Mouse (Mus musculus) cerebellum, postnatal 36 days (tissue): ENCODE results near the gene Olfr681.
"Not testable (repeated sequence)": the region's sequence is repeated elsewhere in the genome, so short reads cannot be mapped to it uniquely, and the experiment has no call there.

Experiments used
- DNase-seq, 2 experiments: peaks; one replicate each; pipeline ENCODE4 v3.0.0; 2021 to 2022; ENCODE audit warnings: mixed read lengths in 2 of 2

Gene Olfr681

DNA sequence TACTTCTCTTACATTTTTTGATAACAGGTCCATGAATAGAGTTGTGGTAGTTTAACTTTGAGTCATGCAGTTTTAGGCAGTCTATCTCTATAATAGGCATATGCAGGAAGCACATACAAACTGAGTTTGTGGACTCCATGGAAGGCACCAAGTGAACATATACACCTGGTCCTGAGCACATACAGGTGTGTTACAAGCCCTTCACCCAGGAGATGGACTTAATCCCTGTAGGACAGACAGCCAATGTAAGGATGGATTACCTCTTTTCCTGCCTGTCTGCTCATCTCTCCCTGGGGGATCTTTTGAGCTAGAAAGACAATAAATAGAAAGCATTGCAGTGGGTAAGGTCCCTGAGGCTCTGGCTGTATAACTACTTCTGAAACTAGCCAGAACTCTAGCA, at the start of gene Olfr681:
Gene Olfr681 (plus strand): TSS at position 301 of the 400 bp plus-strand sequence.
- no peak for DNase-seq

DNA sequence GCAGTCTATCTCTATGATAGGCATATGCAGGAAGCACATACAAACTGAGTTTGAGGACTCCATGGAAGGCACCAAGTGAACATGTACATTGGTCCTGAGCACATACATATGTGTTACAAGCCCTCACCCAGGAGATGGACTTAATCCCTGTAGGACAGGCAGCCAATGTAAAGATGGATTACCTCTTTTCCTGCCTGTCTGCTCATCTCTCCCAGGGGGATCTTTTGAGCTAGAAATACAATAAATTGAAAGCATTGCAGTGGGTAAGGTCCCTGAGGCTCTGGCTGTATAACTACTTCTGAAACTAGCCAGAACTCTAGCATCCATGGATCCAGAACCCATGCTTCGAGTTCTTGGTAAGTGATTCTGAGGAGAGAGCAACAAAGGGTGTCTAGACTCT, 35.7 kb upstream of the Olfr681 start, which contains the start of gene Olfr679:
Gene Olfr679 (plus strand): TSS at position 301 of the 400 bp plus-strand sequence.
- DNase-seq = no peak

DNA sequence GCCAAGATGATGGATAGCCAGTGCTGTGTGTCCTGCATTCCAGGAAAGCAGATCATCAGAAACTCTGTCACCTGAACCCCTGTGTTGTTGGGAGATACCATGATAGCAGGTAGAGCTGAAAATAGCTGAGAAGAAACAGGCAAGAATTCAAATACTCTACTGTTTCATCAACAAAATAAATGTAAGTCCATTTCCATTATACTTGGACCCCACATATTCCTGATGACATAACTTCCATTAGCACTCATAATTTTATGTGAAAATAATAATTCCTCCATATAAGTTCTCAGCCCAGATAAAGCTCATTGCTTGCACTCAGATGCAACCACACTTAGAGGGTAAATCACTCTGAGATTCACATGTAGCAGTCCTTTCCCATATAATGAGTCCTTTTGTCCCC, 23.9 kb upstream of the Olfr681 start, which contains the start of gene Olfr680-ps1:
Gene Olfr680-ps1 (minus strand): TSS at position 101 of the 400 bp plus-strand sequence.
- not testable (repeated sequence) for DNase-seq

- DNase-seq = no peak
These were observed 24.6 kb downstream of the Olfr681 start for GRCm38 (mm10) chr7:105141275-105141674.

DNA sequence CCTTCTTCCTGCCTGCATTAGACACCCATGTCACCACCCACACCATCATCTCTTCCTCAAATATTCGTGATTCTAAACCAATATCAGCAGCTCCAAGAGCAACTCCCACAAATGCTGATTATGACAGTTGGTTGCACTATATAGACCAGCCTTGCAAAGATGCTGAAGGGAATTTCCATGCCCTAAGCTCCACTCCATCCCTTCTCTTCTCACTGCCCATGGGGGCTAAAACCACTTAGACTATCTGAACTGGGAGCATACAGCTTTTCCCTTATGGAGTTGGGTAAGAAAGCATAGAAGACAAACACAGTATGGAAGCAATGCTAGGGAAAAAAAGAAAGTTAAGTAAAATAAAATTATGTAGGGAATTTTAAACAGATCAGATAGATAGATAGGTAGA, 30.3 kb downstream of the Olfr681 start, which contains the start of gene Olfr683:
Gene Olfr683 (minus strand): TSS at position 101 of the 400 bp plus-strand sequence.
- DNase-seq = no peak

DNA sequence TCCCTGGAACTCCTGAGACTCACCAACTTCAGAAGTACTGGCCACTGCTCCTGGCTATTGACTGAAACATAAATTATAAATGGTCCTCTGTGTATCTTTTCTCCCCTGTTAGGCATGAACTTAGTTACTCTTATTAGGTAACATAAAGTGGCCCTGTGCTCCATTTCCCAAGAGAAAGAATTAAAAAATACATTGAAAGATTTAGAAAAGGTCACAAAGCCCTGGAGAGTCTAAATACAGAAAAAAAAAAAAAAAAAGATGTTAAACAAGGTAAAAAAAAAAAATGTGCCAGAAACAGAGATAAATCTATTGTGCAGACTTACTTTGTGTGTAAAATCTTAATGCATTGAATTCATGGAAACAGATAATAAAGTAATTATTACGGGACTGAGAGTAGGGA, 46.9 kb downstream of the Olfr681 start, which contains the start of gene Olfr684:
Gene Olfr684 (minus strand): TSS at position 101 of the 400 bp plus-strand sequence.
- no peak for DNase-seq

DNA sequence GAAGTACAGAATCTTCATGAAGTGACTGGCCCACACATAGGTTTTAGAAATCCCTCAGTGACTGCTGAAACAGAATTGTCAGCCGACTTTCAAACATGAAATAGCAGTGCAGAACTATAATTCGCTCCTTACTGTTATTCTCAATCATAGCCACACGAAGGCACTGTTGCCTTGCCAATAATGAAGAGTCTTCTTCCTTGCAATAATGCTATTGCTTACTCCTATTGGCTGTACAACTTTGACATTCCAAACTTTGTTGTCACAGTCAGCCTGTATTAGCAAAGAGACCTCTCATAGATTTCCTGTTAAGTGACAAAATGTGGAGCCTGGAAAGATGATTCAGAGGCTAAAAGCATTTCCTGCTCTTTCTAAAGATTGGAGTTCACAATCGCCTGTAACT, 54.1 kb downstream of the Olfr681 start:
- DNase-seq = no peak
